Mouse (Mus musculus): ENCODE data around the gene Gprin1. TPM values are rescaled to one million over a fixed set of nuclear protein-coding genes. Genes with fewer than 3 reads are reported as not detected.

The Gprin1 gene
- polyA plus RNA-seq, 1 experiment from 2014 or later: 0.02 TPM

DNA sequence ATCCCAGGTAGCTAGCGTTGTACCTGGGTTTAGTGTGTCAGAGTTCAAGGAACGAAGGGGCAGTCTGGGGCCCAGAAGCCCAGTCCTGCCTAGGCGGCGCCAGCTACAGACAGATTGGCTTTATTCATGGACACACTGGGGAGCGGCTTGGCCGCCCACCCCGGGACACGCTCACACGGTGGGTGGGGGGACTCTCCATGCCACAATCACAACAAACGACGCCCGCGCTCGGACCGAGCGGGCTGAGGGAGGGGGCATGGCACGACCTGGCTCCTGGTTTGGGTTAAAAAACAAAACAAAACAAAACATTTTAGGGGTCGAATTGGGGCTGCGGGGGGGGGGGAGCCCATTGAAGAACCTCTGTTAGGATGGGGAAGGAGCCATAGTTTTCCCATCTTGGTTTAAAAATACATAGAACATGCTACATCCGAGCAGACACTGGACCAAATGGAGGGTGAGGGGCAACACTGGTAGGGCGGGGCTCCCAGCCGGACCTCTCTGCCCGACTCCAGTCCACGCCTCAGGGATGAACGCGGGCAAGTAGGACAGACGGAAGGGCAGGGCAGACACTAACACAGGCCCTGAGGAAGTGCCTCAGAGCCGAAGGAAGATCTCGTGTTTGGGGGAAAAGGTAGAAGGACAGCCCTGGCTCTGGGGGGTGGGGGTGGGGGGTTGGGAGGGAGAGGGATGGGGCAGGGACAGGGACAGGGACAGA is 9.2 kb upstream of the Gprin1 start:
- H3K4me3 ChIP-seq (replicated peaks): no peak overlapping the region
- H3K27me3 ChIP-seq: peaks cover 89% of the 10 kb centered on the region
- ATAC-seq (ENCODE audit: low read depth): no peak; the same call in 1 of the 2 replicates

DNA sequence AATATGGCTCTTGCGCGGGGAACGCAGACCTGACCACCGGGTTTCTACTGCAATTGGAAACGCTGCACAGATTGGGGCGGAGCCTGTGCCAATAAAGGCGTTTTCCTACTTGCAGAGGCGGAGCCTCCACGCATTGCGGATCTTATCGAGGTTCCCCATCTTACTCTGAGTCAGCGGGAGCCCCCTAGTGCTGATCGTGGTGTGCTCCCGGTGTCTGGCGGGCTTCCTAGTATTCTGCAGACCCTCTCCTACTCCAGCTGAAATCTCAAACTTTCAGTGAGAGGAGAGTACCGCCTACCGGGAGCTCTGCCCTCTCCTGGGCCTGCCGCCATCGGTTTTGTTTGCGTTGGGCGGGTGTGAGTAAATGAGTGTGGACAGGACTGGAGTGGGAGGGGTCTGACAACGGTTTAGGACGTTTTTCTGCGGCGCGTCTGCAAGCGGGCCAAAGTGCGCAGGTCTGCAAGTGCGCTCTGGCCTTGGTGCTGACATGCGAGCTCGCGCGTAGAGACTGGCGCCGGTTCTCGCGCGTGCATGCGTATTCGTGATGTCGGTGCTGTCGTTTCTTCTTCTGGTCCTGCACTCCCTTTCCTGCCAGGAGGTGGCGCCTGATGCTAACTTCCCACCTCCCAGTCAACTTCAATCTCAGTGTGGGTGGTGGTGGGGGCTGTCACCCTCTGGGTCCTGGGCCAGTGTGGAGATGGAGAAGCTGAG is 8.5 kb upstream of the Gprin1 start:
- Histone ChIP-seq H3K36me3 (no peaks in the 10 kb centered on the region), H3K9ac (no peak overlapping the region), H3K27me3 (peaks cover 88% of the 10 kb centered on the region), H3K9me3 (replicated peaks) (no peaks in the 10 kb centered on the region), H3K4me3 (replicated peaks) (peak overlapping the region; percentile 30), H3K4me2 (peak overlapping the region; percentile 50), H3K27ac (no peak overlapping the region), H3K4me1 (replicated peaks) (peaks cover 2% of the 10 kb centered on the region; the same call in 1 of the 2 replicates)
- ATAC-seq (ENCODE audit: low read depth): peak; percentile 73
- WGBS (ENCODE audit: insufficient replicate concordance): under 1% methylated on average over 43 of the region's 43 CpGs
- peak; percentile 31 for DNase-seq

More for the DNA sequence above, 9.2 kb upstream of the Gprin1 start:
- H3K27ac ChIP-seq: no peak overlapping the region
- H3K4me2 ChIP-seq: peak overlapping the region; percentile 50; the same call in 1 of the 2 replicates
- H3K4me1 ChIP-seq (replicated peaks): peaks cover 2% of the 10 kb centered on the region; the same call in 1 of the 2 replicates
- DNase-seq: no peak
- 6% methylated on average over 29 of the region's 29 CpGs for WGBS (ENCODE audit: insufficient replicate concordance)
- H3K9me3 ChIP-seq (replicated peaks): no peaks in the 10 kb centered on the region
- H3K9ac ChIP-seq: no peak overlapping the region
- no peaks in the 10 kb centered on the region for H3K36me3 ChIP-seq

DNA sequence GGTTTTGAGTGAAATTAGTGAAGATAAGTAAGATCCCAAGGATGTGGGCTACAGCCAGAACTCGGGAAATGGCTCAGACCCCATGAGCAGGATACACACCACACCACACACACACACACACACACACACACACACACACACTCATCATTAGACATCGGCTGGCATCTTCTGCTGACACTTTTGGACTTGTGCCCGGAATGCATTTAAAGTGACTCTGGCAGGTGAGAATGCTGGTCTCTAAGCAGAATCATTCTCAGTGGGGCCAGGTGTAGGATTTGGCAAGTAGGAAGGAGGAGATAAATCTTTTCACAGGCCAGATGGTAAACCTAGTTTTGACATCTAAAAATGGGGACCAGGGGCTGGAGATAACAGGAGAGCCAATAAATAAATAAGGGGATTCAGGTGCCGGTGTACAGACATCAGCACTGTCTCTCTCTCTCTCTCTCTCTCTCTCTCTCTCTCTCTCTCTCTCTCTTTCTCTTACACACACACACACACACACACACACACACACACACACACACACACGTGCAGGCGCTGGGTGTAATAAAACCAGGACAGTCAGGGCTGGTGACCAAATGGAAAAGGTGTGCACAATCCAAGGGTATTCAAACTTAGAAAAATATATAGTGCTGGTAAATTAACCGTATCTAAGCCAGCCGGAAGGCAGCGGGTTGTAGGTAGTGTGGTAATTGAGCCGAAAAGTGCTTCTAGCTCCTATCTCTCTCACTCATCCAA is 7.6 kb upstream of the Gprin1 start:
- Histone ChIP-seq H3K4me1 (replicated peaks) (peaks cover 2% of the 10 kb centered on the region; the same call in 1 of the 2 replicates), H3K9me3 (replicated peaks) (no peaks in the 10 kb centered on the region), H3K27ac (no peak overlapping the region), H3K36me3 (no peaks in the 10 kb centered on the region), H3K27me3 (peaks cover 87% of the 10 kb centered on the region), H3K4me3 (replicated peaks) (no peak overlapping the region), H3K4me2 (peak overlapping the region; percentile 50), H3K9ac (no peak overlapping the region)
- DNase-seq: no peak
- WGBS (ENCODE audit: insufficient replicate concordance): 43% methylated on average over 10 of the region's 10 CpGs
- ATAC-seq (ENCODE audit: low read depth): no peak

DNA sequence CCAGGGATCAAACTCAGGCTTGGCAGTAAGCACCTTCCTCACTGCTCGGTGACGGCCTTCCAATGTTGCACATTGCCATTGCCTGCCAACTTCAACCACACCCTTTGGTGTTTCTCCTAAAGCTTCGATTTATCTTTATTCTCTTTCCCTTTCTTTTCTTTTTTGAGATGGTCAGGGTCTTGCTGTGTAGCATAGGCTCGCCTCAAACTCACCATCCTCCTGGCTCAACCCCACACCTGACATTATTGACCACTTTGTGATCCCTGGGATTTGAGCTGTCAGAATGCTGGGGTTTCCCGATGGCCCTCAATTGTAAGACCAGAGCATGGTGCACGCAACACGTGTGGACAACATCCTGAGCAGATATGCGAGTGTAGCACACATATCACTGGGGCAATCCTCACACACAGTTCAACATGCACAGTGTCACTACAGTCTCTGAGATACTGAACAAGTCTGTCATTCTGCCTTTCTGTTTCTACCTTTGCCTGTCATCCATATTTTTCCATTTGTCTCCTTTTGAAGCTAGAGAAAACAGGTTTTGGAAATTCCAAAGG is 6.6 kb upstream of the Gprin1 start:
- no peaks in the 10 kb centered on the region for H3K36me3 ChIP-seq
- no peak overlapping the region for H3K27ac ChIP-seq
- H3K4me3 ChIP-seq (replicated peaks): no peak overlapping the region
- H3K9ac ChIP-seq: no peak overlapping the region
- WGBS (ENCODE audit: insufficient replicate concordance): 69% methylated on average over 8 of the region's 8 CpGs
- ATAC-seq (ENCODE audit: low read depth) (no peak), DNase-seq (no peak)
- H3K4me1 ChIP-seq (replicated peaks): peaks cover 2% of the 10 kb centered on the region; the same call in 1 of the 2 replicates
- H3K9me3 ChIP-seq (replicated peaks): no peaks in the 10 kb centered on the region
- peaks cover 90% of the 10 kb centered on the region for H3K27me3 ChIP-seq
- no peak overlapping the region for H3K4me2 ChIP-seq

DNA sequence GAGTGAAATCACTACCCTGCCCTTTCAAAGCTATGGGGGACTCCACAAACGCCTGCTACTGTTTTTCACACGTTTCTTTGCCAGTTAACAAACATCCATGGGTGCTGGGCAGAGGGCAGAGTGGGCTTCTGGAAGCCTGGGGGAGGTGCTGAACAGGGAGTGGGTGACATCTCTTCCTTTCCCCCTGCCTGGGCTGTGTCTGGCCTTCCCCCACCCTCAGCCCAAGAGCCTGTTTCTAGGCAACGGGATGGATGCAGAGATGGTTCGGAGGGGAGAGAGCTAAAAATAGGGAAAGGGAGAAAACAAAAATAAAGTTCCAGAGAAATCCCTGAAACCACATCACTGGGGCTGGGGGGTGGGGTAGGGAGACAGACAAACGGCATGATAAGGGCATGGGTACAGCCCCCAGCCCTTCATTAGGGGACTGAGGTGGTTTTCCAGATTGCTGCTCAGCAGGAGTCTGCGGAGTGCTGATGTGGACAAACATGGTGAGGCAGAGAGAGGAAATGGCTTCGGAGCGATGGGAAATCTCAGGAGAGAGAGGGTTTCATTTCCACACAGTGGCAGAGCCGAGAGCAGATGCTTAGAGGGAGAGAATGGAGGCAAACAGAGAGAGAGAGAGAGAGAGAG is 5.6 kb upstream of the Gprin1 start:
- DNase-seq: no peak
- peaks cover 92% of the 10 kb centered on the region for H3K27me3 ChIP-seq
- no peak overlapping the region for H3K4me3 ChIP-seq (replicated peaks)

DNA sequence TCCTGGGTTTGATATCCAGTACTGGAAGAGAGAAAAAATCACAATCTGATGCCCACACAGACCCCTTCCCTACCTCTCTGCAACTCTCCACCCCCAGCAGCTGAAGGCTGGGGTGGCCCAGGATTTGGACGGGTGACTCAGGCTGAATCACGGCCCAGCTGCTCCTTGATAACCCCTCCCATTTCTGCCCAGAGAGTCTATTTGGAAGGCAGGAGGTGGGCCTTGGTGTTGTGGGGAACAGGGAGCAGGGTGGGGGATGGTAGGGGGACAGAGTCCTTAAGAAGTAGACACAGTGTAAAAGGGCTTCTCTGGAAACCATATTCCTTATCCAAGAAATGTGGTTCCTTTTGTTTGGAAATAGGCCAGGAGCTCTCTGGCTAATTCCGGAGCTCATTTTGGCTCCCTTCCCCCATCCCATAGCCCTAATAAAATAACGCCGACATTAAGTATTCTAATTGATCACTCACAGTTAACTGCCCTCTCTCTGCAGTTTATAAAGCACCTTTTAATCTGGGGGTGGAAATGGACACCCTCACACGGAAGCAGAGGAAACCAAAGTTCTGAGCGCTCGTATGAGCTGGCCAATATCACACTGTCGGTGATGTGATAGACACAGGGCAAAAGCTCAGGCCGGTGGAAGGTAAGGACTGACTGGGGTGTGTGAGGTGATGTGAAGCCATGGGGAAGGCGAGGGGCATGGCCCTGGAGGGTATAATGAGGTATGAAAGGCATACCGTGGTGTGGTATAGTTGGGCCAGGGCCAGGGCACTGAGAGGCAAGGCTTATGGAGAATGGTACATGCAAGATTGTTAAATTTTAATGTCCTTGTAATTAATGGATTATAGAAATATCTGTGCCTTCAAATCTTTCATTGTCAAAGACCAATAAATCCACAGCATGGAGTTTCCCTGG is 4.8 kb upstream of the Gprin1 start:
- Histone ChIP-seq H3K9ac (no peak overlapping the region), H3K4me2 (no peak overlapping the region), H3K4me3 (replicated peaks) (no peak overlapping the region), H3K36me3 (no peaks in the 10 kb centered on the region), H3K27ac (no peak overlapping the region), H3K9me3 (replicated peaks) (no peaks in the 10 kb centered on the region), H3K27me3 (peaks cover 92% of the 10 kb centered on the region), H3K4me1 (replicated peaks) (peaks cover 7% of the 10 kb centered on the region)
- ATAC-seq (ENCODE audit: low read depth) (no peak), DNase-seq (no peak)
- WGBS (ENCODE audit: insufficient replicate concordance): 34% methylated on average over 12 of the region's 12 CpGs

More for the DNA sequence above, 5.6 kb upstream of the Gprin1 start:
- H3K9me3 ChIP-seq (replicated peaks): no peaks in the 10 kb centered on the region
- H3K36me3 ChIP-seq: no peaks in the 10 kb centered on the region
- no peak overlapping the region for H3K9ac ChIP-seq
- ATAC-seq (ENCODE audit: low read depth): no peak
- no peak overlapping the region for H3K27ac ChIP-seq
- 16% methylated on average over 9 of the region's 9 CpGs for WGBS (ENCODE audit: insufficient replicate concordance)
- H3K4me2 ChIP-seq: no peak overlapping the region
- peaks cover 2% of the 10 kb centered on the region; the same call in 1 of the 2 replicates for H3K4me1 ChIP-seq (replicated peaks)

DNA sequence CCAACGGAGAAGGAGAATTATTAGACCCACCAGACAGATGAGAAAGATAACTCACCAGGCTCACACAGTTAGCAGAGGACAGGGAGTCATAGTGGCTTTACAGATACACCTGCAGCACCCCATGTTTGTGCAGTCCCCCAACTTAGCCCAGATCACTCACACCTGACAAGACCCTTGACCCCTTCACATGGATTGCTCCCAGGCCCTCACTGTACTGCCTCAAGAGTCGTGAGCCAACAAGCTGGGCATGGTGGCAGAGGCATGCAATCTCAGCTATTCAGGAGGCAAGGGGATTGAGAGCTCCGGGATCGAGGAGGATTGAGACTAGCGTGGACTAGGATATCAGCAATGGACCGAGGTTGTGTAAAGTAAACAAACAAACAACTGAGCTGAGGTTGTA is 4.1 kb upstream of the Gprin1 start:
- no peaks in the 10 kb centered on the region for H3K36me3 ChIP-seq
- H3K4me1 ChIP-seq (replicated peaks): peaks cover 11% of the 10 kb centered on the region
- H3K9me3 ChIP-seq (replicated peaks): no peaks in the 10 kb centered on the region
- H3K27me3 ChIP-seq: peaks cover 92% of the 10 kb centered on the region
- no peak overlapping the region for H3K27ac ChIP-seq
- ATAC-seq (ENCODE audit: low read depth) (no peak), DNase-seq (no peak)
- H3K9ac ChIP-seq: no peak overlapping the region
- H3K4me2 ChIP-seq: no peak overlapping the region
- no peak overlapping the region for H3K4me3 ChIP-seq (replicated peaks)
- 55% methylated on average over 6 of the region's 6 CpGs for WGBS (ENCODE audit: insufficient replicate concordance)

DNA sequence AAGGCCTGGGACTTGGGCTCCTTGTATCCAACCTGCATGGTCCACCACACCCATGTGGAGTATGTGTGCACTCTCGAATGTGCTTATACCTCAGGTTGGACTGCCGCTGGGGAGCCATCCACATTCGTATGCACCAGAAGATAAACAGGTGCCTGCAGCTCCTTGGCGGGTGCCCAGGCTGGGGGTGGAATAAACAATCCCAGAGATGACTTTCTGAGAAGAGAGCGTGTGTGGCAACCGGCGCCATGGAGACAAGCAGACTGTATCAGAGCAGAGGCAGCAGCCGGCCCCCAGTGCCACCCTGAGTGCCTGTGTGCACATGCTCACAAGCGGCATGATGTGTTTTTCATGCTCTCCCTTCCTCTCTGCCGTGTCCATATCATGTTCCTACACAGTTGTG is 3.0 kb upstream of the Gprin1 start:
- H3K27me3 ChIP-seq: peaks cover 92% of the 10 kb centered on the region
- no peak for DNase-seq
- 60% methylated on average over 10 of the region's 10 CpGs for WGBS (ENCODE audit: insufficient replicate concordance)

DNA sequence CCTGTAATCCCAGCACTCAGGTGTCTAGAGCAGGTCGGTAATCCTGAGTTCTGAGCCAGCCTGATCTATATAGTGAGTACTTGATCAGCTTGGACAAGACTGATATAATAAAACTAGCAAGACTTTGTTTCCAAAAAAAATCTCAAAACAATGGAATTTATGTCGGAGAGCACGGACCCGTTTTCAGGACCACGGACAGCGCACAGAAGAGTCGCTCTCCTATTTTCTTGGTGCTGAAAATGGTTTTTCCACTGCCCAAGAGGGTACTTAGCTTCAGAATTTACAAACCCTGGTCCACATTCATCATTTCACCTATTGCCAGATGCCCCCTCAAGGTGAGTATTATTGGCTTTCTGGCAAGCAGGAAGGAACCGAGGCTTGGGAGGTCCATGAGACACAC is 1.0 kb upstream of the Gprin1 start:
- no peaks in the 10 kb centered on the region for H3K9me3 ChIP-seq (replicated peaks)
- no peak overlapping the region for H3K9ac ChIP-seq
- no peak overlapping the region for H3K4me3 ChIP-seq (replicated peaks)
- H3K4me2 ChIP-seq: no peak overlapping the region
- H3K27me3 ChIP-seq: peaks cover 89% of the 10 kb centered on the region
- no peaks in the 10 kb centered on the region for H3K36me3 ChIP-seq
- ATAC-seq (ENCODE audit: low read depth): no peak
- no peak overlapping the region for H3K27ac ChIP-seq
- 4% methylated on average over 8 of the region's 8 CpGs for WGBS (ENCODE audit: insufficient replicate concordance)
- no peak for DNase-seq
- peaks cover 9% of the 10 kb centered on the region for H3K4me1 ChIP-seq (replicated peaks)

More for the DNA sequence above, 3.0 kb upstream of the Gprin1 start:
- Histone ChIP-seq H3K4me3 (replicated peaks) (no peak overlapping the region), H3K9ac (no peak overlapping the region), H3K4me1 (replicated peaks) (peaks cover 9% of the 10 kb centered on the region), H3K4me2 (no peak overlapping the region), H3K27ac (no peak overlapping the region), H3K36me3 (no peaks in the 10 kb centered on the region), H3K9me3 (replicated peaks) (no peaks in the 10 kb centered on the region)
- no peak for ATAC-seq (ENCODE audit: low read depth)
